Mouse (Mus musculus): ENCODE results near the gene Srp68.

Srp68 gene

DNA sequence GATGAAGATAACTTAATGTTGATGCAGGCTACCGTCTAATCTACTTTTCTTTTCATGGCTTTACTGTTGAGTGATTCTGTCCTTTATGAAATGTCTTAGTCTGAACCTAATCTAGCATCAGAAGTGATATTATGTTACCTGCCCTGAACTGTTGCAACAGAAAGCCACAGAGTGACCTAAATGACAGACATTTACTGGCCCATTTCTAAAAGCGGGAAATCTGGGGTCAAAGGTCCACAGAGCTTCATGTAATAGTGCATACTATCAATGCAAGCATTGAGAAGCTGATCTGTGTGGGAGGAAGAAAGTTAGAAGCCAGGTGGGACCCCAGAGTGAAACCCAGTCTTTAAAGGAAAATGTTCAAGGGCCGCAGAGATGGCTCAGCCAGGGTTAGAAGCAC lies 70.9 kb downstream of the Srp68 start:
- DNase-seq: no peak

DNA sequence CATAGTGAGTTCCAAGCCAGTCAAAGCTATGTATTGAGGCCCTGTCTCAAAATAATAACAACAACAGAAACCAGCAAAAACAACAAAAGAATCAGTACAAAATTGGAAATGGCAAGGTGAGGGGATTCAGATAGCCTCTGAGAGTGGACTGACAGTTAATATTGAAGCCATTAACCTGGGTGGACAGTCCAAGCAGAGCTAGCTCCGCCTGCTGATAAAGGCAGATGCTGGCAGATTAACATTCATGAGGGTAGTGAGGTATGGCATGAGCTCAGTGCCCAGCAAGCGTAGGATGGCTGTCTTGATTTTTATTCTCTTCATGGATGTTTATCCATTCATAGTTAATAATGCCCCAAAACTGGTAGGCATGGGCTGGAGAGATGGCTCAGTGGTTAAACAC lies 72.9 kb downstream of the Srp68 start:
- no peak for DNase-seq

DNA sequence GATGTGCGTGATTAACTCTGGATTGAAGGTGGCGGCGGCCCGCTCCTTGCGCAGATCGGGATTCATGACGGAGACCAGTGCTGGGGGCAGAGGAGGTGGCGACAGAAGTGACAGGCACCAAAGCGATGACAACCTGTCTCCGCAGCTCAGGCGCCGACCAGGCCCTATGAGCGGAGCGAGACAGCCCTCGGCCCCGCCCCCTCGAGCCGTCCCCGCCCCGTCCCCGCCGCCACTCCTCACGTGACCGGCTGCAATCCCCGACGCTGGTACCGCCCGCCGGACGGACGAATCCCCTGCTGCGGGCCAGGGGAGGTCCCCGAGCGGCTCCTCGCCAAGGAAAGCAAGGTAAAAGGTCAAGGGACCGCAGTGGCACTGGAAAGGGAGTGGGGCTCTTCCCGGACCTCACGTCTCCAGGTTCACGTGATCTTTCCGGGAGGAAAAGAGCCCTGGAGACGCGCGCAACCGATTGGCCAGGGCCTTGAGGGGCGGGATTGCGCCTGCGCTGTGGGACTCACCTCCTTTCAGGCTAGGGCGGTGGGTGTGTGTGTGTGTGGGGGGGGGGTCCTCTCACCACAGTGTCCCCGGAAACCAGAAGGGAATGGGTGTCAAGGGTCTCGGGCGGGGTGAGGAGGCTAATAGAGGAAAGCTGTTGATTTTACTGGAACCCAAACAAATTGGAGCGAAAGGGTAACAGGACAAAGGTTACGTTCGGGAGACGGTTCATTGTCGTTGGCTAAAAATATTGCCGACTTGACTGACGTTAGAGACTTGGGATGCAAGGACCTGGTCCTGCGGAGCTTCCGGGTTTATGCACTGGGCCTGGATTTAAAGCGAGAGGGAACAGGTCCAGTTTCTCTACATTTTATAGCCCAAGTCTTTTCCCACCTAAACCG lies 75.1 kb downstream of the Srp68 start, which contains the start of the genes Ten1 and Acox1:
Ten1 (plus strand) TSS at position 217 of the 893 bp plus-strand sequence.
Acox1 (minus strand) TSS at position 407 of the 893 bp plus-strand sequence.
- peak; percentile 96 for DNase-seq

DNA sequence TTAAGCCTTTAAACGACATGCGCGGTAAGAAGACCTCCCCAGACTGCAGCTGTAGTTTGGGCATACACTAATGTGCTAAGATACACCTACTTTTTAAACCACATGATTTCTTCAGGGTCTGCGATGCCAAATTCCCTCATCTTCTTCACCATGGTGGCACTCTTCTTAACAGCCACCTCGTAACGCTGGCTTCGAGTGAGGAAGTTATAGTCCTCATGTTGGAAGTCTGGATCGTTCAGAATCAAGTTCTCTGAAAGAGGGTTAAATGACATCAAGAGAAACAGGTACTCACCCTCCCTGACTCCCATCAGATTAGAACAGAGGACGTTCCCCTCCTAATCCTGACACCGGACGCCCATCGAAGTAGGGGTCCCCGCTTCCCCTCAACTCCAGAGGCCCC lies 75.9 kb downstream of the Srp68 start:
- no peak for DNase-seq

DNA sequence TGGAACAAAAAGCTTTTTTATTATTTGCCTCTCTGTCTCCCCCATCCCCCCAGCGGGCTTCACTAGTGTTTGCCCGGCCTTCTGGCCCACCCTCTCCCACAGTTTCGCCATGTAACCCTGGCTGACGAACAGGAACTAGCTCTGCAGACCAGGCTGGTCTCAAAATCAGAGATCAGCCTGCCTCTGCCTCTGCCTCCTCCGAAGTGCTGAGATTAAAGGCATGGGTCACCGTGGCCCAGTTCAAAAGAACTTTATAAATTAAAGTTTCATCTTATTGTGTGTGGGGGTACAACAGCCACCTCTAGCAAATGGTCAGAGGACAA lies 76.5 kb downstream of the Srp68 start:
- no peak for DNase-seq

DNA sequence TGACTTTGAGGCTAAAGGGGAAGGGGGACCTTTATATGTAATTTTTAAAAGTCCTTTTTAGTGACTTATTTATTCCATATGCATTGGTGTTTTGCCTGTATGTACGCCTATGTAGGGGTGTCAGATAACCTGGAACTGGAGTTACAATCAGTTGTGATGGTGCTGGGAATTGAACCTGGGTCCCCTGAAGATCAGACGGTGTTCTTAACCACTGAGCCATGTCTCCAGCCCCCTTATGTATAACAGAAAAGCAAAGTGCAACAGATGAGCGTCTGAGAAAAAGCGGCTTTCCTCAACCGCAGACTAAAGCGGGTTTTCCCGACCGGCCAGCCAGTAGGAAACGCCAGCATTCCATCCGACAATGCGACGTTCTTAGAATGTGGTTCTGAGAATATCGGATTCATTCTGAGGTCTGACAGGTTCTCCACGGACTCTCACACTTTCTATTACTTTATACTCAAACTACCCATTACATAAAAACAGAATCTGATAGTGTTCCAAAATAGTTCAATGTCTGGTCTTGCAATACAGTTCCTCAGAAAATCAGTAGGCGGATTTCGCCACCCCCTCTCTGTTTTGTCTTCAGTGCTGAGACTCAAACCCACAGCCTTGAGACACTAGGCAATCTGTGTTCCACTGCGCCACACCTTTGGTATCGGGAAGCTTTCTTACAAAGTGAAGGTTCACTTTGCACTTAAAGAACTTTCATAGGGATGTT lies 77.0 kb downstream of the Srp68 start:
- no peak for DNase-seq

DNA sequence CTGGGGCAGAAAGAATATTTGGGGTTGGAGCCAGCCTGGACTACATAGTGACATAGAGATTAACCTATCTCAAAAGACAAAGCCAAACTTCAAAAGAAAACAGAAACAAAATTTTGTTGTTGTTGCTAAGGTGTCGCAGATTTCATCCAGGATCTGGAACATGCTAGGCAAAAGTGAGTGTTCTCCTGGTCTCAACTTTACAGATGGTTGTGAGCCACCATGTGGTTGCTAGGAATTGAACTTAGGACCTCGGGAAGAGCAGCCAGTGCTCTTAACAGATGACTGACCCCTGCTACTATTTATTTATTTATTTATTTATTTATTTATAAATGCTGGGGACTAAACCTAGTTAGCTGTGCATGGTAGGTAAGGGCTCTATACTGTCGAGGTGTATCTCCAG lies 77.7 kb downstream of the Srp68 start:
- DNase-seq: no peak

DNA sequence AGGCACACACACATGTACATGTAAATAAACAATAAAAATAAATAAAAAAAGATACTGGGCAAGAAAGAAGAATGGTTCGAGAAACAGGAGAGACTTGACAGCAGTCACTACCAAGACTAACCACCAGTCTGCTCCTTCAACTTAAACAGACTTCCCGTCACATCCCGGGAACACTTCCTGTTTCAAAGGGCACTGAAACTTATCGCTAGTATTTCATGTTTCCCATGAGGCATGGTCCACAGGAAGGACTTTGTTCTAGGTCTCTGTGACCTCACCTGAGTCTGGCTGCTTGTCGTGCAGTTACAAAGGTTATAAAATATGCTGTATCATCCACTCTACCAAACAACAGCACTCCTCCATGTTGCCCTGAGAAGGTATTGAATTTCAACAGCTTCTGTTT lies 78.8 kb downstream of the Srp68 start:
- no peak for DNase-seq

All from cerebellum, postnatal 36 days (tissue).